Mouse (Mus musculus) ES-E14 (cell line): ENCODE results near the gene Epha7.

Experiments
- CHD2 ChIP-seq: IDR thresholded peaks from 2 replicates; pipeline ENCODE4 v1.6.1; 2014; ENCODE audit warnings: mild to moderate bottlenecking, low read depth, low read length, inconsistent platforms
- HCFC1 ChIP-seq: IDR thresholded peaks from 2 replicates; pipeline ENCODE4 v1.6.1; 2012; ENCODE audit warnings: low read length, inconsistent platforms, borderline replicate concordance; ENCODE audit not compliant: insufficient read depth
- ZC3H11A ChIP-seq: IDR thresholded peaks from 2 replicates; pipeline ENCODE4 v1.6.1; 2012; ENCODE audit warnings: low read depth, mild to moderate bottlenecking, inconsistent platforms, low read length, borderline replicate concordance
- ZNF384 ChIP-seq: IDR thresholded peaks from 2 replicates; pipeline ENCODE4 v1.6.1; 2012; ENCODE audit warnings: low read depth, low read length, inconsistent platforms

GRCm38 (mm10) chr4:28824616-28825015, 11.7 kb downstream of the Epha7 start:
- no peak for TF ChIP-seq HCFC1
- TF ChIP-seq ZNF384: no peak
- no peak for TF ChIP-seq CHD2
- no peak for TF ChIP-seq ZC3H11A
